Mouse (Mus musculus): ENCODE measurements around the gene Mlf1. TPM values are rescaled to one million over a fixed set of nuclear protein-coding genes. Genes with fewer than 3 reads are reported as not detected.
A peak's percentile ranks its signal among the peaks of the same experiment; 100 is the strongest.

The Mlf1 gene
- polyA plus RNA-seq, 1 experiment from 2014 or later = 7.7 TPM

DNA sequence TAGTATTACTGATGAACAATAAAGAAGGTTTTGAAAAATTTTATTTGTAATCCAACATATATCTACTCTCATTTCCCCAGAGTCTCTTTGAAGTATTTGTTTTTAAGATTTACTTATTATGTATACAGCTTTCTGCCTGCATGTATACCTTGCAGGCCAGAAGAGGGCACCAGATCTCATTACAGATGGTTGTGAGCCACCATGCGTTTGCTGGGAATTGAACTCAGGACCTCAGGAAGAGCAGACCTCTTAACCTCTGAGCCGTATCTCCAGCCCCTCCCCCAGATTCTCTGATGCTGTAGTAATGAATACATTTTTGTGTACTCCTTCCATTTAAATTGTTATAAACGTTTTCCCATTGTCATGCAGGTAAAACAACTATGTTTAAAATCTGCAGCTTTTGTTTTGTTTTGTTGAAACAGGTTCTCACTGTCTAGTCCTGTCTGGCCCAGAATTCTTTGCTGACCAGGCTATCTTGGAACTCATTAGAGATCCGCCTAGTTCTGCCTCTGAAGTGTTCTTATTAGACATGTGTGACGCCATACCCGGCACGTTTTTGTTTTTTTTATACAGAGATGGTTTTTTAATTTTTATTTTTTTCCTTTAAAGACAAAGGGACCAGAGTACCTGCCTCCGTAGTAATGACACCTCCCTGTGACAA, 55.6 kb downstream of the Mlf1 start:
- Histone ChIP-seq H3K9me3 (replicated peaks; ENCODE audit: low read length) (no peaks in the 10 kb centered on the region; the same call in 1 of the 2 replicates), H3K4me1 (replicated peaks; ENCODE audit: insufficient read depth, low read length) (no peaks in the 10 kb centered on the region), H3K9ac (ENCODE audit: low read depth, low read length) (no peak overlapping the region), H3K27ac (no peak overlapping the region), H3K27me3 (ENCODE audit: insufficient read depth, low read length) (no peaks in the 10 kb centered on the region), H3K36me3 (ENCODE audit: insufficient read depth, low read length) (0 out of 2 replicates have a peak, but pooled peaks cover 9% of the 10 kb centered on the region), H3K4me3 (replicated peaks; ENCODE audit: low read depth, low read length) (peak overlapping the region; percentile 97), H3K4me2 (ENCODE audit: low read length) (peak overlapping the region; percentile 81)
- peak; percentile 52 for TF ChIP-seq CTCF (IDR thresholded peaks at IDR 0.05; ENCODE audit: low read depth)
- no peak for DNase-seq (ENCODE audit: low spot score)
- 31% methylated on average over 8 of the region's 8 CpGs for WGBS
- peak; percentile 44; the same call in 1 of the 2 replicates for ATAC-seq (replicated peaks; ENCODE audit: low FRiP score, low read depth)

DNA sequence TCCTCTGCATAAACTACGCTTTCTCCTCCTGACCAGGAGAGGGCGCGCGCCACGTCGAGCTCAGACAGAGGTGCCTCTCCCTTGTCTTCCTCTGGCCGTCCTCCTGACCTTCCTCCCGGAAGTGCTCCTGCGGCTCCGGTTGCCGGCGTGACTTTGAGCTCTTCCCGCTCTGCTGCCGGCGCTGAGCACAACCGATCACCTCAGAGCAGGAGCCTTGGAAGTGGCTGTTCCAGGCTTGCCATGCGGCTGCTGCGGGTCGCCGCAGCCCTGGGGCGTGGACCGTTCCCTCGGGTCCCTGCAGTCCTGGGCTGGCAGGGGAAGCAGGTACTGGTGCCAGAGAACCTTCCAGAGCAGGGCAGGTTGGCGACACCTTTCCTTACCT, 56.1 kb downstream of the Mlf1 start, which contains the start of gene Gfm1:
Gfm1 (plus strand) TSS at position 98 of the 382 bp plus-strand sequence.
- ATAC-seq (replicated peaks; ENCODE audit: low FRiP score, low read depth) (peak; percentile 95), DNase-seq (ENCODE audit: low spot score) (peak; percentile 95)
- no peaks in the 10 kb centered on the region for H3K27me3 ChIP-seq (ENCODE audit: insufficient read depth, low read length)
- H3K27ac ChIP-seq = peak within 1 kb of the TSS; percentile 43; the same call in 1 of the 2 replicates
- peak within 1 kb of the TSS; percentile 97 for H3K4me3 ChIP-seq (replicated peaks; ENCODE audit: low read depth, low read length)
- no peaks in the 10 kb centered on the region; the same call in 1 of the 2 replicates for H3K9me3 ChIP-seq (replicated peaks; ENCODE audit: low read length)
- H3K4me1 ChIP-seq (replicated peaks; ENCODE audit: insufficient read depth, low read length) = no peaks in the 10 kb centered on the region
- WGBS = under 1% methylated on average over 24 of the region's 24 CpGs
- H3K9ac ChIP-seq (ENCODE audit: low read depth, low read length) = peak within 1 kb of the TSS; percentile 85
- peak; percentile 87 for TF ChIP-seq CTCF (IDR thresholded peaks at IDR 0.05; ENCODE audit: low read depth)
- 0 out of 2 replicates have a peak, but pooled peaks cover 9% of the 10 kb centered on the region for H3K36me3 ChIP-seq (ENCODE audit: insufficient read depth, low read length)
- H3K4me2 ChIP-seq (ENCODE audit: low read length) = peak within 1 kb of the TSS; percentile 81

GRCm38 (mm10) chr3:67434011-67434410, 60.1 kb downstream of the Mlf1 start:
- WGBS = 93% methylated on average over 6 of the region's 6 CpGs
- Histone ChIP-seq H3K9me3 (replicated peaks; ENCODE audit: low read length) (no peaks in the 10 kb centered on the region), H3K36me3 (ENCODE audit: insufficient read depth, low read length) (peaks cover 35% of the 10 kb centered on the region), H3K9ac (ENCODE audit: low read depth, low read length) (no peak overlapping the region), H3K4me1 (replicated peaks; ENCODE audit: insufficient read depth, low read length) (no peaks in the 10 kb centered on the region), H3K4me2 (ENCODE audit: low read length) (no peak overlapping the region), H3K27ac (no peak overlapping the region), H3K27me3 (ENCODE audit: insufficient read depth, low read length) (no peaks in the 10 kb centered on the region), H3K4me3 (replicated peaks; ENCODE audit: low read depth, low read length) (no peak overlapping the region)
- DNase-seq (ENCODE audit: low spot score) (no peak), ATAC-seq (replicated peaks; ENCODE audit: low FRiP score, low read depth) (no peak)
- TF ChIP-seq CTCF (IDR thresholded peaks at IDR 0.05; ENCODE audit: low read depth) = no peak

- peak; percentile 34; the same call in 1 of the 2 replicates for TF ChIP-seq CTCF (IDR thresholded peaks at IDR 0.05; ENCODE audit: low read depth)
- DNase-seq (ENCODE audit: low spot score) = no peak
- H3K27me3 ChIP-seq (ENCODE audit: insufficient read depth, low read length) = no peaks in the 10 kb centered on the region
- WGBS = 94% methylated on average over 2 of the region's 2 CpGs
- H3K9me3 ChIP-seq (replicated peaks; ENCODE audit: low read length) = no peaks in the 10 kb centered on the region
- H3K27ac ChIP-seq = no peak overlapping the region
- no peak for ATAC-seq (replicated peaks; ENCODE audit: low FRiP score, low read depth)
- H3K36me3 ChIP-seq (ENCODE audit: insufficient read depth, low read length) = peaks cover 38% of the 10 kb centered on the region
- H3K4me1 ChIP-seq (replicated peaks; ENCODE audit: insufficient read depth, low read length) = no peaks in the 10 kb centered on the region
- no peak overlapping the region for H3K4me3 ChIP-seq (replicated peaks; ENCODE audit: low read depth, low read length)
- H3K9ac ChIP-seq (ENCODE audit: low read depth, low read length) = no peak overlapping the region
- H3K4me2 ChIP-seq (ENCODE audit: low read length) = no peak overlapping the region
Observed at GRCm38 (mm10) chr3:67447143-67447542, 73.2 kb downstream of the Mlf1 start.

Other genes with a start within 250 kb of the Mlf1 start
- gene Gm17402, start 1.1 kb downstream of the Mlf1 start, polyA plus RNA-seq (2015; fragmentation: Nextera tagmentation; extraction: Ambion mirVana) = not detected in 2 replicates
- gene Gfm1, start 56.0 kb downstream of the Mlf1 start, polyA plus RNA-seq (2015; fragmentation: Nextera tagmentation; extraction: Ambion mirVana) = 59.1 and 66.7 TPM in 2 replicates
- gene Lxn, start 89.8 kb downstream of the Mlf1 start, polyA plus RNA-seq (2015; fragmentation: Nextera tagmentation; extraction: Ambion mirVana) = 66.6 and 70.1 TPM in 2 replicates
- 6.7 and 7.6 TPM in 2 replicates for gene Rarres1, start 141.4 kb downstream of the Mlf1 start, polyA plus RNA-seq (2015; fragmentation: Nextera tagmentation; extraction: Ambion mirVana)
- gene Mfsd1, start 208.6 kb downstream of the Mlf1 start, polyA plus RNA-seq (2015; fragmentation: Nextera tagmentation; extraction: Ambion mirVana) = 103 and 111 TPM in 2 replicates

Measured in kidney, postnatal 0 days (tissue).